In the genomic region with DNA sequence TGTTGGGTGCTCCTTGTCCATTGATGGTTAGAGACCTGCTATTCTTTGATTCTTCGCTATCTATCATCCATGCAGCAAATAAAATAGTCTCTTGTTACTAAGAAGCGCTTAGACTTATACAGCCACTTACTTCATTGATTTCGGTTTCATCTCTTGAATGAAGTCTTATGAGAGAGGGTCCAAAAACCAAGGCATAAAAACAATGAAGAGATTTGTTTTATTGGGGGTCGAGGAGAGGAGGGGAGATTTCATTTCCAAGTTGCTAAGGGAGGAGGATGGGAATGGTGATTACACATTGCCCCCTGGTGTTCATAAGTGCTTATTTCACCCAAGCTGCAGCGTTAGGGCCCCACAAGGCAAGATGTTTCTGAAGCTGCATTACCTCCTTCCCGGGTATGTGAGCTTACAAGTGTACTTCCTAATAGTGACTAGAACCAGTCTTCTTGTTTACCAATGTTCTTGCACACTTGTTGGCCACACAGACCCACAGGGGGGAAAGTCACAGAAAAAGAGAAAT, we compare ENCODE assay signal across 9 mouse cellular contexts.
DNase-seq lines count a peak whose midpoint lies in the region; ATAC-seq and TF ChIP-seq lines count a peak whose summit lies in the region.
"Had no signal": no experiment of that assay in that cellular context is flagged by ENCODE, and none has a peak within 500 bp of the region (broad histone marks: within the 10 kb centered on the region; RNA-seq: fewer than 3 reads in every experiment).

No protein-coding gene starts in this region.

- TF ChIP-seq CTCF in kidney, adult 2 months (conservative IDR thresholded peaks at IDR 0.05; ENCODE audit: insufficient read depth, insufficient read length, low read depth, low read length), result peak; percentile 70
- TF ChIP-seq CTCF in cortical plate, adult 2 months (IDR thresholded peaks at IDR 0.05; ENCODE audit: extremely low read depth, insufficient read depth, low read length), result peak; percentile 83
- TF ChIP-seq CTCF in liver, embryonic 14.5 days (IDR thresholded peaks at IDR 0.05; ENCODE audit: low read depth), result peak; percentile 62

- no peak for TF ChIP-seq EP300 in liver, embryonic 14.5 days (IDR thresholded peaks at IDR 0.05; ENCODE audit: low read depth)

- no peaks in the 10 kb centered on the region for H3K4me1 ChIP-seq in kidney, adult 2 months (ENCODE audit: control insufficient read depth, insufficient read depth, low read length)
- peaks cover 7% of the 10 kb centered on the region; the same call in 1 of the 2 replicates for H3K4me1 ChIP-seq in kidney, embryonic 16.5 days (ENCODE audit: insufficient read depth, low read length)
- peaks cover 1% of the 10 kb centered on the region; the same call in 1 of the 2 replicates for H3K4me1 ChIP-seq in cortical plate, adult 2 months (ENCODE audit: control insufficient read depth, insufficient read depth, low read length)
- peaks cover 0 to 5% of the 10 kb centered on the region in 2 experiments; a peak in 2 of 4 replicates for H3K4me1 ChIP-seq in liver, embryonic 14.5 days (replicated peaks; ENCODE audit: control insufficient read depth in 2 of 2, insufficient read depth in 2 of 2, low read length in 1 of 2)

- no peaks in the 10 kb centered on the region for H3K9me3 ChIP-seq in kidney, embryonic 16.5 days (ENCODE audit: low read length)
- no peaks in the 10 kb centered on the region for H3K9me3 ChIP-seq in liver, embryonic 14.5 days (ENCODE audit: control insufficient read depth, low read length)
- H3K9me3 ChIP-seq: embryonic facial prominence, embryonic 15.5 days had no signal

- H3K9ac ChIP-seq in kidney, embryonic 16.5 days (replicated peaks; ENCODE audit: low read length), result no peak overlapping the region
- H3K9ac ChIP-seq in liver, embryonic 14.5 days (replicated peaks), result no peak overlapping the region
- H3K9ac ChIP-seq: embryonic facial prominence, embryonic 15.5 days had no signal

- H3K27me3 ChIP-seq in kidney, adult 2 months (replicated peaks; ENCODE audit: control insufficient read depth, insufficient read depth, low read length), result no peaks in the 10 kb centered on the region
- H3K27me3 ChIP-seq in kidney, embryonic 16.5 days (ENCODE audit: insufficient read depth, low read length), result peaks cover 5% of the 10 kb centered on the region; the same call in 1 of the 2 replicates
- H3K27me3 ChIP-seq in liver, embryonic 14.5 days (ENCODE audit: control insufficient read depth, insufficient read depth, low read length), result no peaks in the 10 kb centered on the region
- H3K27me3 ChIP-seq: embryonic facial prominence, embryonic 15.5 days had no signal

- H3K36me3 ChIP-seq in kidney, adult 2 months (ENCODE audit: control insufficient read depth, insufficient read depth, low read length), result no peaks in the 10 kb centered on the region
- no peaks in the 10 kb centered on the region for H3K36me3 ChIP-seq in kidney, embryonic 16.5 days (ENCODE audit: insufficient read depth, low read length)
- no peaks in the 10 kb centered on the region for H3K36me3 ChIP-seq in liver, embryonic 14.5 days (replicated peaks; ENCODE audit: control insufficient read depth, insufficient read depth, low read depth)
- H3K36me3 ChIP-seq: embryonic facial prominence, embryonic 15.5 days had no signal

- 42% methylated on average over 6 of the region's 6 CpGs for WGBS in kidney, adult 2 months
- WGBS in kidney, embryonic 16.5 days, result 47% methylated on average over 6 of the region's 6 CpGs
- WGBS in liver, embryonic 14.5 days (ENCODE audit: insufficient replicate concordance), result 35% methylated on average over 6 of the region's 6 CpGs

- no peak overlapping the region for H3K27ac ChIP-seq in kidney, adult 2 months (ENCODE audit: insufficient read depth, low read depth, low read length)
- H3K27ac ChIP-seq in kidney, embryonic 16.5 days (ENCODE audit: low read length), result no peak overlapping the region
- no peak overlapping the region for H3K27ac ChIP-seq in cortical plate, adult 2 months (ENCODE audit: insufficient read depth, low read length)
- H3K27ac ChIP-seq in liver, embryonic 14.5 days, result no peak overlapping the region
- H3K27ac ChIP-seq: embryonic facial prominence, embryonic 15.5 days had no signal

- no peak for TF ChIP-seq POLR2A in kidney, adult 2 months (IDR thresholded peaks at IDR 0.05; ENCODE audit: low read depth, low read length)
- no peak for TF ChIP-seq POLR2A in cortical plate, adult 2 months (IDR thresholded peaks at IDR 0.05; ENCODE audit: extremely low read depth, insufficient read depth, low read length)

- DNase-seq in kidney, adult 2 months, result peak; percentile 30
- DNase-seq in MN1 (ENCODE audit: low spot score), result peak; percentile 10
- DNase-seq in liver, embryonic 14.5 days (ENCODE audit: low read depth in 3 of 3, low spot score in 3 of 3), result no peak
- DNase-seq in right cerebral cortex, adult 2 months (ENCODE audit: low spot score in 2 of 2), result peak; percentile 55 to 66
- no peak for DNase-seq in B cell, adult 2 months

- H3K4me2 ChIP-seq in kidney, embryonic 16.5 days (replicated peaks; ENCODE audit: low read depth, low read length), result no peak overlapping the region
- H3K4me2 ChIP-seq in liver, embryonic 14.5 days (ENCODE audit: low read depth), result no peak overlapping the region
- H3K4me2 ChIP-seq: embryonic facial prominence, embryonic 15.5 days had no signal

- no peak for ATAC-seq in kidney, embryonic 16.5 days (ENCODE audit: low FRiP score, low TSS enrichment)
- ATAC-seq in hematopoietic stem cell, adult 5-6 weeks (replicated peaks in 1 of 2; ENCODE audit: insufficient read depth in 1 of 2, low FRiP score in 2 of 2, low TSS enrichment in 1 of 2, low read depth in 1 of 2, poor library complexity in 2 of 2, severe bottlenecking in 2 of 2), result peak; percentile 36 to 58; a peak in 1 of 4 replicates
- no peak for ATAC-seq in liver, embryonic 14.5 days (ENCODE audit: insufficient read depth)

- no peak overlapping the region for H3K4me3 ChIP-seq in kidney, adult 2 months (ENCODE audit: insufficient read depth, low read depth, low read length)
- no peak overlapping the region for H3K4me3 ChIP-seq in kidney, embryonic 16.5 days (ENCODE audit: low read length)
- H3K4me3 ChIP-seq in cortical plate, adult 2 months (ENCODE audit: insufficient read depth, low read length), result no peak overlapping the region
- no peak overlapping the region for H3K4me3 ChIP-seq in liver, embryonic 14.5 days (ENCODE audit: insufficient read depth in 1 of 2, low read depth in 2 of 2, low read length in 2 of 2)
- H3K4me3 ChIP-seq: embryonic facial prominence, embryonic 15.5 days had no signal

Comparison
In these comparisons a context has a peak if more than half of its experiments do, and no peak if none do; other contexts are left out.
1. DNase-seq: peak in kidney, adult 2 months (single experiment), MN1 (single experiment) and right cerebral cortex, adult 2 months (2 of 2); none in liver, embryonic 14.5 days (0 of 3) and B cell, adult 2 months (0 of 2).
2. ATAC-seq: peak in hematopoietic stem cell, adult 5-6 weeks (2 of 2); none in kidney, embryonic 16.5 days (single experiment) and liver, embryonic 14.5 days (single experiment).
3. Peak in every context shown above with its lines, with median percentiles within 50 percentile points of each other: CTCF ChIP-seq.